ENCODE assay signal across 8 mouse cellular contexts in the genomic region with DNA sequence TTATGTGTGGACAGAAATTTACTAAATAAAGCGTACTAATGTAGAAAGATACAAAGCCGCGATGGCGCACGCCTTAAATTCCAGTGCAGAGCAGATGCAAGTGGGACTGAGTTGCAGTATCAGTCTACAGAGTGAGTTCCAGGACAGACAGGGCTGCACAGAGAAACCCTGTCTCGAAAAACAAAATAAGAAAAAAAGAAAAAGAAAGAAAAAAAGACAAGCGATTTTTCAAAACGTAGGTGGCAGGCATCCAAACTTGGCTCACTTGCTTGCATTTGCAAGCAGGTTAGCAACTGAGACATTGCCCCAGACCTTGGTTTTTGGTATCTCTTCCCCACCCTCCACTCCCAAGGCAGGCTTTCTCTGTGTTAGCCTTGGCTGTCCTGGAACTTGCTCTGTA. TPM values are rescaled to one million over a fixed set of nuclear protein-coding genes. Genes with fewer than 3 reads are reported as not detected.
DNase-seq lines count a peak whose midpoint lies in the region; ATAC-seq lines count a peak whose summit lies in the region.

No protein-coding gene starts in this region.

- WGBS in limb, embryonic 15.5 days: 17% methylated on average over 8 of the region's 8 CpGs

- peaks cover 75% of the 10 kb centered on the region for H3K4me1 ChIP-seq in erythroblast, embryonic 14.5 days (ENCODE audit: control insufficient read depth)
- H3K4me1 ChIP-seq in limb, embryonic 15.5 days: peaks cover 53% of the 10 kb centered on the region

- H3K4me2 ChIP-seq in limb, embryonic 15.5 days: peak overlapping the region; percentile 39

- peak overlapping the region; percentile 93 for H3K27ac ChIP-seq in limb, embryonic 15.5 days

- no peak overlapping the region for H3K9ac ChIP-seq in limb, embryonic 15.5 days

- peak; percentile 19 for DNase-seq in right cerebral cortex, postnatal 4 days
- no peak for DNase-seq in right cerebral cortex, adult 2 months (ENCODE audit: low spot score in 2 of 2)
- DNase-seq in testis, postnatal 14 days (ENCODE audit: low spot score): peak; percentile 48
- DNase-seq in cerebellum, postnatal 4 days (ENCODE audit: low spot score in 2 of 2): no peak
- DNase-seq in cerebellum, postnatal 25 days: no peak

- no peaks in the 10 kb centered on the region for H3K9me3 ChIP-seq in erythroblast, embryonic 14.5 days (ENCODE audit: control insufficient read depth, low read length)
- H3K9me3 ChIP-seq in limb, embryonic 15.5 days: no peaks in the 10 kb centered on the region

- peak overlapping the region; percentile 88 for H3K4me3 ChIP-seq in erythroblast, embryonic 14.5 days (replicated peaks)
- peak overlapping the region; percentile 78 for H3K4me3 ChIP-seq in limb, embryonic 15.5 days

- peaks cover 32% of the 10 kb centered on the region for H3K36me3 ChIP-seq in erythroblast, embryonic 14.5 days (ENCODE audit: control insufficient read depth)
- peaks cover 22% of the 10 kb centered on the region for H3K36me3 ChIP-seq in limb, embryonic 15.5 days

- no peaks in the 10 kb centered on the region for H3K27me3 ChIP-seq in erythroblast, embryonic 14.5 days (ENCODE audit: control insufficient read depth)
- H3K27me3 ChIP-seq in limb, embryonic 15.5 days: no peaks in the 10 kb centered on the region

- no peak for ATAC-seq in erythroblast, adult 5-6 weeks (replicated peaks; ENCODE audit: low FRiP score, poor library complexity, severe bottlenecking)
- ATAC-seq in limb, embryonic 15.5 days (ENCODE audit: insufficient number of reproducible peaks, low FRiP score, low TSS enrichment, low read depth): no peak

RNA-seq across cellular contexts. Expression of gene Med25, which starts 0.7 kb away (rescaled TPM):
- 46.3 and 51.9 TPM in 2 replicates for polyA plus RNA-seq in erythroblast, embryonic 14.5 days (2012)
- 6.5 and 8.4 TPM in 2 replicates for total RNA-seq in erythroblast, adult 5-6 weeks (2015; ENCODE audit: low replicate concordance)
- total RNA-seq in erythroblast, adult 5-6 weeks (2017; ENCODE audit: low replicate concordance): 3.2 and 5.3 TPM in 2 replicates
- 103 and 109 TPM in 2 replicates for polyA plus RNA-seq in limb, embryonic 15.5 days (2015; fragmentation: Nextera tagmentation; extraction: Ambion mirVana)

RNA-seq across cellular contexts. Expression of gene Fuz, which starts 2.7 kb away (rescaled TPM):
- 2.6 TPM in 2 replicates for polyA plus RNA-seq in erythroblast, embryonic 14.5 days (2012)
- 1.3 TPM in 1 of 2 replicates, not detected in the other for total RNA-seq in erythroblast, adult 5-6 weeks (2015; ENCODE audit: low replicate concordance)
- total RNA-seq in erythroblast, adult 5-6 weeks (2017; ENCODE audit: low replicate concordance): 2.2 and 4.3 TPM in 2 replicates
- 22.8 and 24.2 TPM in 2 replicates for polyA plus RNA-seq in limb, embryonic 15.5 days (2015; fragmentation: Nextera tagmentation; extraction: Ambion mirVana)

RNA-seq across cellular contexts. Expression of gene Ptov1, which starts 23.6 kb away (rescaled TPM):
- 7.3 and 8.9 TPM in 2 replicates for polyA plus RNA-seq in erythroblast, embryonic 14.5 days (2012)
- total RNA-seq in erythroblast, adult 5-6 weeks (2015; ENCODE audit: low replicate concordance): 6.9 and 8.1 TPM in 2 replicates
- total RNA-seq in erythroblast, adult 5-6 weeks (2017; ENCODE audit: low replicate concordance): 8.8 and 12.1 TPM in 2 replicates
- 286 and 373 TPM in 2 replicates for polyA plus RNA-seq in limb, embryonic 15.5 days (2015; fragmentation: Nextera tagmentation; extraction: Ambion mirVana)

RNA-seq across cellular contexts. Expression of gene Ap2a1, which starts 36.1 kb away (rescaled TPM):
- 48.1 and 53.1 TPM in 2 replicates for polyA plus RNA-seq in erythroblast, embryonic 14.5 days (2012)
- 29.4 and 43.1 TPM in 2 replicates for total RNA-seq in erythroblast, adult 5-6 weeks (2015; ENCODE audit: low replicate concordance)
- total RNA-seq in erythroblast, adult 5-6 weeks (2017; ENCODE audit: low replicate concordance): 27.5 and 36.0 TPM in 2 replicates
- polyA plus RNA-seq in limb, embryonic 15.5 days (2015; fragmentation: Nextera tagmentation; extraction: Ambion mirVana): 68.8 and 71.9 TPM in 2 replicates

RNA-seq across cellular contexts. Expression of gene Pnkp, which starts 36.3 kb away (rescaled TPM):
- polyA plus RNA-seq in erythroblast, embryonic 14.5 days (2012): 4.5 and 5.5 TPM in 2 replicates
- total RNA-seq in erythroblast, adult 5-6 weeks (2015; ENCODE audit: low replicate concordance): 17.3 and 43.3 TPM in 2 replicates
- 26.8 and 32.5 TPM in 2 replicates for total RNA-seq in erythroblast, adult 5-6 weeks (2017; ENCODE audit: low replicate concordance)
- 29.7 and 29.8 TPM in 2 replicates for polyA plus RNA-seq in limb, embryonic 15.5 days (2015; fragmentation: Nextera tagmentation; extraction: Ambion mirVana)

Comparison
In these comparisons a context has a peak if more than half of its experiments do, and no peak if none do; other contexts are left out.
1. DNase-seq: peak in right cerebral cortex, postnatal 4 days (single experiment) and testis, postnatal 14 days (single experiment); none in right cerebral cortex, adult 2 months (0 of 2), cerebellum, postnatal 4 days (0 of 2) and cerebellum, postnatal 25 days (0 of 2).
2. RNA of gene Ptov1, which starts 23.6 kb away (polyA plus RNA-seq): 286 to 373 TPM in limb, embryonic 15.5 days; 7.3 to 8.9 TPM in erythroblast, embryonic 14.5 days; every median in the first group is over 10 times any median in the second.